Mouse (Mus musculus) limb, embryonic 13.5 days (tissue): ENCODE measurements around the gene Cp. TPM values are rescaled to one million over a fixed set of nuclear protein-coding genes. Genes with fewer than 3 reads are reported as not detected.
A peak's percentile ranks its signal among the peaks of the same experiment; 100 is the strongest.
"Not testable (repeated sequence)": the region's sequence is repeated elsewhere in the genome, so short reads cannot be mapped to it uniquely, and the experiment has no call there.

ENCODE experiments used
- ATAC-seq: fragments of 200-750 bp; cut with Nextera tagmentation; 2 replicates; pipeline ENCODE4 v1.8.0; 2017; ENCODE audit warnings: low read depth, moderate number of reproducible peaks, moderate TSS enrichment; ENCODE audit not compliant: low FRiP score
- H3K27ac ChIP-seq: fragments of 300-500 bp; sonication (generic); 2 replicates; pipeline ENCODE4 v1.5.1; 2015; ENCODE audit warnings: inconsistent platforms, mild to moderate bottlenecking, moderate library complexity
- H3K27me3 ChIP-seq: fragments of 300-500 bp; sonication (generic); 2 replicates; pipeline ENCODE4 v1.6.1; 2015; ENCODE audit warnings: mild to moderate bottlenecking, inconsistent platforms
- H3K36me3 ChIP-seq: fragments of 300-500 bp; sonication (generic); 2 replicates; pipeline ENCODE4 v1.6.1; 2015; ENCODE audit warnings: inconsistent platforms, mild to moderate bottlenecking, moderate library complexity
- H3K4me1 ChIP-seq: fragments of 300-500 bp; sonication (generic); 2 replicates; pipeline ENCODE4 v1.6.1; 2015; ENCODE audit warnings: inconsistent platforms
- H3K4me2 ChIP-seq: fragments of 300-500 bp; sonication (generic); replicated peaks from 2 replicates; pipeline ENCODE4 v1.6.1; 2015; ENCODE audit warnings: inconsistent platforms, mild to moderate bottlenecking, moderate library complexity
- H3K4me3 ChIP-seq: fragments of 300-500 bp; sonication (generic); 2 replicates; pipeline ENCODE4 v1.5.1; 2015; ENCODE audit warnings: moderate library complexity, mild to moderate bottlenecking, inconsistent platforms
- H3K9ac ChIP-seq: fragments of 300-500 bp; sonication (generic); 2 replicates; pipeline ENCODE4 v1.6.1; 2015; ENCODE audit warnings: mild to moderate bottlenecking, inconsistent platforms
- H3K9me3 ChIP-seq: fragments of 300-500 bp; sonication (generic); 2 replicates; pipeline ENCODE4 v1.6.1; 2016; ENCODE audit warnings: inconsistent platforms
- WGBS: fragments of 180-500 bp; shearing (Covaris S2); methylation state at CpG from one replicate; pipeline ENCODE4 v1.1.7; 2015; 5-methylcytosine and 5-hydroxymethylcytosine counted together
- polyA plus RNA-seq: library from polyadenylated mRNA; unstranded; fragments of >200 nt; fragmentation: Nextera tagmentation; extraction: Ambion mirVana; gene quantifications from 2 replicates; pipeline ENCODE4 v1.2.1, GENCODE M21; 2015

Cp gene
- polyA plus RNA-seq, 1 experiment from 2014 or later: 0.39 TPM

DNA sequence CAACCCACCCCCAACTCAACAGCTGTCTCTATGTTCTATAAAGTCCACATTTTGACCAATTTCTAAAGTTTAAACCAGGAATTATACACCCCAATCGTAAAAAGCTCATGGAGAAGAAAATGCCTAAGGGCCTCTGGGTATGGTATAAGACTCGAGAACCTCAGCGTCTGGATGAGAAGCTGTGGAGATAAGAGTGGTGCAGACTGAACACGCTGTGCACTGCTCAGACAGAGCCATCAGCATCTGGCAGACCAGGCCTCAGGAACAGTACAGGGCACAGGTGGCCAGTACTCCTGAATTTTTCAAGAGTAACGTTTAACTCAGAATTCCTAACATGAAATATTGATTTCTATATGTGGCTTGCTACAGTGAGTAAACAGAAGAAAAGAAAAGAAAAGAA is 50.9 kb downstream of the Cp start:
- H3K27me3 ChIP-seq: no peaks in the 10 kb centered on the region
- no peak for ATAC-seq
- no peaks in the 10 kb centered on the region for H3K9me3 ChIP-seq
- H3K27ac ChIP-seq: no peak overlapping the region
- H3K4me1 ChIP-seq: peaks cover 8% of the 10 kb centered on the region
- H3K36me3 ChIP-seq: peaks cover 7% of the 10 kb centered on the region
- H3K4me3 ChIP-seq: no peak overlapping the region
- no peak overlapping the region for H3K9ac ChIP-seq
- H3K4me2 ChIP-seq: no peak overlapping the region
- WGBS: 62% methylated on average over 5 of the region's 5 CpGs

DNA sequence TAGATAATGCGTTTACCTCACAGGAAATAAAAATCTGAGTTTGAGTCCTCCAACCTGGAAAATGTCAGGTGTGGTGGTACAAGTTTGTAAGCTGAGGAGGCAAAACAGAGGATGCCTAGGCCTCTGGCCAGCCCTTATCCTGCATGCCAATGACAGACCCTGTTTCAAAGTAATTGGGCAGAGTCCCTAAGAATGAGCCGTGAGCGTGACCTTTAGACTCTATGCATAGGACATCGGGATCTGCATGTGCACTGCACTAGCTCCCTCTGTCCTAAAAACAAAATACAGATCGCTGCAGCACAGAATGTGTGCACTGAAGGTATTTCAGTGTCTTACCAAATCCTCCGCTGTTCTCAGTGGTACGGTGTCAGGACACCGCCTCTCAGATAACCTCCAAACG is 53.6 kb downstream of the Cp start:
- peaks cover 4% of the 10 kb centered on the region for H3K36me3 ChIP-seq
- H3K27me3 ChIP-seq: no peaks in the 10 kb centered on the region
- H3K9ac ChIP-seq: no peak overlapping the region
- peak overlapping the region; percentile 88 for H3K27ac ChIP-seq
- ATAC-seq: no peak
- H3K9me3 ChIP-seq: no peaks in the 10 kb centered on the region
- no peak overlapping the region for H3K4me3 ChIP-seq
- 78% methylated on average over 9 of the region's 9 CpGs for WGBS
- H3K4me2 ChIP-seq: peak overlapping the region; percentile 35
- peaks cover 8% of the 10 kb centered on the region for H3K4me1 ChIP-seq

DNA sequence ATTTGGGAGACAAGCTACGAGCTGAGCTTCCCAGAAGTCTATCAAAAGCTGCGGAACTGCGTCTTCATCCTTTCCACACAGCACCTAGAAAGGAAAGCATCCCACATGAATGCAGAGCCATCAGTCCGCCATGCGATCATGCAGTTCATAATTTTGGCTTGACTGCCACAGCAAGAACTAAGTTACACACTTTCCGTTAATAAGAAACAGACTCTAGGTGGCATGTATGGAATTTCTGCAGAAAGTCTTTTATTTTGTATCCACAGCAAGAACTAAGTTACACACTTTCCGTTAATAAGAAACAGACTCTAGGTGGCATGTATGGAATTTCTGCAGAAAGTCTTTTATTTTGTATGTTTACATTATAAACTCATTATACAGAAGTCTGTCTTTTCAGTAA is 54.1 kb downstream of the Cp start:
- H3K4me2 ChIP-seq: peak overlapping the region; percentile 35
- whole genome bisulfite sequencing: 32% methylated on average over 7 of the region's 7 CpGs
- peak overlapping the region; percentile 88 for H3K27ac ChIP-seq
- not testable (repeated sequence) for H3K9me3 ChIP-seq, H3K9ac ChIP-seq, H3K4me1 ChIP-seq, H3K36me3 ChIP-seq, H3K4me3 ChIP-seq, H3K27me3 ChIP-seq
- peak; percentile 70 for ATAC-seq

DNA sequence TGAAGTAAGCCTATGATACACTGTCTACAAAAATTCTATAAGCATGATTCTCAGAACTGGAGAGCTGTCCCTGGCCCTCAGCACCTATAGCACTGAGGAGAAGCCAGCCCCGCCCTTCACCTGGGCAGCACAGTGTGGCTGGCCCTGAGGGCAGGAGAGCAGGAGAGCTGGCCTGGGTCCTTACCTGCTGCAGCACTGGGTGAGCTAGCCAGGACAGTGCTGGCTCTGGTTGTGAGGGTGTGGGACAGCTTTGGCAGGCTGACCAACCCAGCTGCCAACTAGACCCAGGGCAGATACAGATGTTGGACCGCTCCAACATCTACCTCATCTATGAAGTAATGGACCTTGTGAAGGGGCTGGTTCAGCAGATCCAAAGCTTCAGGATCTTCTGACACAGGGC is 57.6 kb downstream of the Cp start:
- Histone ChIP-seq H3K4me1 (peaks cover 8% of the 10 kb centered on the region), H3K4me3 (no peak overlapping the region), H3K9ac (no peak overlapping the region), H3K4me2 (no peak overlapping the region), H3K27ac (no peak overlapping the region), H3K36me3 (peaks cover 21% of the 10 kb centered on the region), H3K27me3 (no peaks in the 10 kb centered on the region), H3K9me3 (no peaks in the 10 kb centered on the region)
- 93% methylated on average over 2 of the region's 2 CpGs for WGBS
- ATAC-seq: no peak

DNA sequence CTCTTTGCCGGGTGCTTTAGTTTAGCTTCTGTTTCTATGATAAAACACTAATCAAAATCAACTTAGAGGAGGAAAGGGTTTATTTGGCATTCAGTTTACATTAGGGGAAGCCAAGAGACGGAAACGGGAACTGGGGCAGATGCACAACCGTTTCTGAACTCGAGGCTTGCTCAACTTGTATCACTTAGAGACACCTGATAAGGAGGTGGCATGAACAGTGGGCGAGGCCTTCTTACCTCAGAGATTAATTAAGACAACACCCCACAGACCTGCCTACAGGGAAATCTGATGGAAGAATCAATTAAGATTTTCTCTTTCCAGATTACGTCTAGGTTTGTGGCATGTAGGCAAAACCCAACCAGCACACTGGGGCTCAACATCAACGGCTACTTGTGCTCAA is 61.2 kb downstream of the Cp start:
- Histone ChIP-seq H3K4me2 (no peak overlapping the region), H3K27me3 (no peaks in the 10 kb centered on the region), H3K27ac (no peak overlapping the region), H3K4me3 (no peak overlapping the region), H3K9me3 (no peaks in the 10 kb centered on the region), H3K4me1 (no peaks in the 10 kb centered on the region), H3K36me3 (peaks cover 39% of the 10 kb centered on the region), H3K9ac (no peak overlapping the region)
- 90% methylated on average over 8 of the region's 8 CpGs for WGBS
- no peak for ATAC-seq

DNA sequence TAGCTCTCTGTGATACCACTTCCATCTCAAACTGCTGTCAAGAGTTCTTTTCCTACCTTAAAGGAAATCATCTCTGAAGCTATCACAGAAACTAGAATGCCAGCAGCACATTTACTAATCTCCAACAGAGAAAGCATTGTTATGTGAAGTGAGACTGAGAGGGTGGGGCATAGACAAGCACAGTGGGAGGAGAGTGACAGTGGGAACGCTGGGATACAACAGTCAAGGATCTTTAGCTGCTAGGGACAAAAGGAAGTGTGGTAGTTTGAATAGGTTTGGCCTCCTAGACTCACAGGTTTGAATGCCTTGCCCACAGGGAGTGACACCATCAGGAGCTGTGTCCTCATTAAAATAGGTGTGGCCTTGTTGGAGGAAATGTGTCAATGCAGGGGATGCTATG is 67.0 kb downstream of the Cp start:
- H3K4me1 ChIP-seq: no peaks in the 10 kb centered on the region

DNA sequence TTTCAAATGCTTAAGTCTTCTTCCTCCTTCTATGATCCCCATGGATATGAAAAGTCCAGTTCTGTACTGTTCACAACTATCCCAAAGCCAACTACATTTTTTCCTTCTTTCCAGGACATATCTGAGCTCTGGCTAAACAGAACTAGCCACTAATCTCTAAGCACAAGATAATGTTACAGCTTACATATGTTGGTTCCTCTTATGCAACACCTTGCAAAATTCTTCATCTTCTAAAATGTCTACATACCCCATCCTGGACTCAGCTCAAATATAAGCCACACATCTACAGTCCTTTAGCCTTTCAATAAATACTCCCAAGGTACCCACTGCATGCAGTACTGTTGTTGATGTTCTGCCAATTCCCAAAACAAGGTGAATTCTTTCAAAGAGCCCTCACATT is 69.6 kb downstream of the Cp start:
- ATAC-seq: no peak
- H3K36me3 ChIP-seq: peaks cover 44% of the 10 kb centered on the region
- H3K27me3 ChIP-seq: no peaks in the 10 kb centered on the region
- no peak overlapping the region for H3K9ac ChIP-seq
- H3K4me2 ChIP-seq: no peak overlapping the region
- no peaks in the 10 kb centered on the region for H3K9me3 ChIP-seq
- no peaks in the 10 kb centered on the region for H3K4me1 ChIP-seq
- no peak overlapping the region for H3K27ac ChIP-seq
- H3K4me3 ChIP-seq: no peak overlapping the region

More for the DNA sequence above, 67.0 kb downstream of the Cp start:
- Histone ChIP-seq H3K4me3 (no peak overlapping the region), H3K36me3 (peaks cover 51% of the 10 kb centered on the region), H3K9me3 (no peaks in the 10 kb centered on the region), H3K27ac (no peak overlapping the region), H3K4me2 (no peak overlapping the region), H3K9ac (no peak overlapping the region), H3K27me3 (no peaks in the 10 kb centered on the region)
- WGBS: 77% methylated on average over 1 of the region's 1 CpGs
- no peak for ATAC-seq

DNA sequence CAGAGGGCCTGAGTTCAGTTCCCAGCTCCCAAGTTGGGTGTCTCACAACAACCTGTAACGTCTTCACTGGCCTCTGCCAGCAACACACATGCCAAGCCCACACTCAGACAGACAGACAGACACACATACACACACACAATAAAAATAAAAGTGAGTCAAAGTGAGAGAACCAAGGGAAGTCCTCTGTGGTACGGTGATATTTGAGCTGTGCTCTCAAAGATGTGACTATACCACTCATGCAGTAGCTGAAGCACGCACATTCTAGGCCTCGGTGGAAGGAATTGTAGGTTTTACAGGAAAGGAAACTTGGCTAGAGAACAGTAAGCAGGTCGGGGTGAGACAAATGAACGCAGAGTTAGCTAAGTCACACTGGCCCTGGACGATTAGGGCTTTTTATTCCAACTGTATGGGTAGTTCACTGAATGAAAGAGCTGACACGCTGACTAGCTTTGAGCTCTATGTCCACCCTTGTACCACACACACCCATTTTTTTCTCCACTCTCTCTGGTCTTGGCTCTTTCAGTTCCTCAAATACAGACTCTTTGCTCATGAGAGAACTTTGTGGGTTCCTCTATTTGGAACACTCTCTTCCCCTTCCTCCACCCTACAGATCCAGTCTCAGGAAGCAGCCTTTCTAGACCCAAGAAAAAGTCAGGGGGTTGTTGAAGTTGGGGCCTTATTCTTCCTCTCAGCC is 70.3 kb downstream of the Cp start:
- Histone ChIP-seq H3K4me1 (no peaks in the 10 kb centered on the region), H3K9ac (no peak overlapping the region), H3K27ac (no peak overlapping the region), H3K27me3 (no peaks in the 10 kb centered on the region), H3K36me3 (peaks cover 40% of the 10 kb centered on the region), H3K4me2 (no peak overlapping the region), H3K9me3 (no peaks in the 10 kb centered on the region), H3K4me3 (no peak overlapping the region)
- WGBS: 87% methylated on average over 8 of the region's 8 CpGs
- no peak for ATAC-seq

DNA sequence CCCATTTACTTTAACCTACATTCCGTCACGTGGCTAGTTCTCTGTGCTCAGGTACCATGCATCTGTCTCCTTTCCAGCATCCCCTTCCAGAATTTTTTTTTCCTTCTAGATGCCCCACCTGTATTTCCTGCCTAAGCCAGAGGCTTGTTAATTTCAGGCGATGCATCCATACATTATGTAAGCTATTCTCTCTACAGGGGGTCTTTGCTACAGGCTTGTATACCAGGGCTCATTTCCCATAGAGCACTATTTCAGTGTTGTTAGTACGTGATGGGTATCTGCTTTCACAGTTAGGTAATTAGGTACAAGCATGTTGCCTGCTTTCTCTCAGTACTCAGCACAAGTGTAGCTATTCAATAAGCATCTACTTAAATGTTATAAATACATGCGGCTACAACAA is 70.9 kb downstream of the Cp start:
- ATAC-seq: no peak
- peaks cover 34% of the 10 kb centered on the region for H3K36me3 ChIP-seq
- WGBS: 75% methylated on average over 5 of the region's 5 CpGs

DNA sequence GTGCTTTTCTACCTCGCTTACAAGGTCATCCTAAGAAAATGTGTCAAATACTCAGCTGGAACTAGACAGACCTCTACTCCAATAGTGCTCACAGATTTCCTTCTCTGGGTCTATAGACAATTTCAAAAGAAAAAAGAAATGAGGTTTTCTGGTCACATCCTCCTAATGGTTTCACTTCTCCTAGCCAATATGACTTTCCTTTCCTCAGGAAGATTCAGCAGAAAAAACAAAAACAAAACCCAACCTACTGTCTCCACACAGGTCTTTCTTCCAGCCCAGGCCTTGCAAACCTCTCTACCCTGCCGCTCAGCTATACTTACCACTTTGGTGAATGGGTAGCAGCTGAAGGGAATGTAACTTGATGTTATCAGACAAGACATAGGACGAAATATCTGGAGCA is 71.8 kb downstream of the Cp start:
- Histone ChIP-seq H3K4me3 (no peak overlapping the region), H3K27me3 (no peaks in the 10 kb centered on the region), H3K4me1 (no peaks in the 10 kb centered on the region), H3K27ac (no peak overlapping the region), H3K4me2 (no peak overlapping the region), H3K36me3 (peaks cover 27% of the 10 kb centered on the region), H3K9me3 (no peaks in the 10 kb centered on the region), H3K9ac (no peak overlapping the region)
- 93% methylated on average over 3 of the region's 3 CpGs for WGBS
- ATAC-seq: no peak

More for the DNA sequence above, 70.9 kb downstream of the Cp start:
- Histone ChIP-seq H3K4me1 (no peaks in the 10 kb centered on the region), H3K9ac (no peak overlapping the region), H3K9me3 (no peaks in the 10 kb centered on the region), H3K27me3 (no peaks in the 10 kb centered on the region), H3K4me2 (no peak overlapping the region), H3K4me3 (no peak overlapping the region), H3K27ac (no peak overlapping the region)

DNA sequence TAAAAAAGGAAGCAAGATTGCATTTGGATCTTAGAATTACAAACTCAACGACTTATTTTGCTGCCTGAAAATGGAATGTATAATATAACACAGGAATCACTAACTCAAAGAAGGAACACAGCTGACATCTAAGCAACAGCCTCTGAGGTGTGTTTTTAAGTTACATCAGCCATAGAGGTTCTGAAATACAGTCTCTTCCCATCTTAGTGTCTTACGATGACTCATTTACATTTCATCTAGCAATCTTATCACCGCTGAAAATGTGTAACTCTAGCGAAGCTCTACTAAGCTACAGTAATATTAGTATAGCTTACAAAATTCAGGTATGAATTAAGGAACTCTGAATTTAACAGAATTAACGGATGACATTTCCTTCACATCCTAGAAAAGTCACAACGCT is 74.0 kb downstream of the Cp start:
- WGBS: 93% methylated on average over 6 of the region's 6 CpGs
- Histone ChIP-seq H3K4me2 (no peak overlapping the region), H3K9ac (no peak overlapping the region), H3K4me1 (peaks cover 9% of the 10 kb centered on the region), H3K4me3 (no peak overlapping the region), H3K27ac (no peak overlapping the region), H3K36me3 (peaks cover 8% of the 10 kb centered on the region), H3K9me3 (no peaks in the 10 kb centered on the region), H3K27me3 (no peaks in the 10 kb centered on the region)
- ATAC-seq: no peak

DNA sequence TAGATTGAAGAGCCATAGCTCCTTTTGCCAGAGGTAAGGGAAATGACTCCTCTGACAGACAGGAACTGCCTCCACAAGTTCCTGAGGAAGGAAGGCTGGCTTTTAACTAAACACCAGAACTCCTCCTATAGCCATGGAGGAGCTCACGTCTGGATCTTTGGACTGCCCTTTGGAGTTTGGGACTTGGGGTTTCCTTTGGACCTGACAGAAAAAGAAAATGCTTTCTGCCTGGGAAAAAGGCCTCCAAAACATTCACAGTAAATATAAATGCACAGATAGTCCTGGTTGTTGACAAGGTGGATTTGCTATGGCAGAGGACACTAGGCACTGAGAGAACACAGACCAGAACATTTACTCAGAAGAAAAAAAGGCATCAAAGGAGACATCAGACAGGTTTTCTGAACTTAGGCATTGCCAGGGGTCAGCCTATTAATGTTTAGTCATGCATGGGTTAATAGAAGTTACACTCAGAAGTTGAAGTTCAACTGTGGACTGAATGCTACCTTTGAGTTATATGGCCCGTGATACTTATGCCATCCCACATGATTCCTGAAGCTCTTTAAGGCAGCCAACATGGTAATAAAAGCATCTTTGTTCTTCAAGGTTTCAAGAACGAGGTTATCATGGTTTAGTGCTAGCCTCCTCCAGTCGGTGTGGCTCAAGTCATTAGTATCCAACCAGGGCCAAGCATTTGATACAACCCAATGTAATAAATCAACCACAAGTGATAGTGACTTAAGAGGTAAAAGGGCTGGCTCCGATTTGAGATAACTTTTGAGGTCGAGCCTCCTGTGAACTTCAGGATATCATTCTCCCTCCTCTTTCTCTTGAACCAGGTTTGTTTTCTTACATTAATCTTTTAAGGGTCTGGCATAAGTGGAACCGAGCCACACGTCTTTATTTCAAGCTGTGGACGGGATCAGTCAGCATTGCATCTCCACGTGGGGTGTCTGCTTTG is 77.2 kb downstream of the Cp start:
- H3K27ac ChIP-seq: no peak overlapping the region
- peaks cover 9% of the 10 kb centered on the region for H3K4me1 ChIP-seq
- WGBS: 15% methylated on average over 10 of the region's 10 CpGs
- H3K4me2 ChIP-seq: peak overlapping the region; percentile 73
- no peaks in the 10 kb centered on the region for H3K27me3 ChIP-seq
- peak overlapping the region; percentile 68 for H3K9ac ChIP-seq
- peak overlapping the region; percentile 80 for H3K4me3 ChIP-seq
- H3K9me3 ChIP-seq: no peaks in the 10 kb centered on the region
- no peak for ATAC-seq
- no peaks in the 10 kb centered on the region for H3K36me3 ChIP-seq
